Mouse (Mus musculus): ENCODE measurements around the gene Rrm1. TPM values are rescaled to one million over a fixed set of nuclear protein-coding genes. Genes with fewer than 3 reads are reported as not detected.
"Not testable (repeated sequence)": the region's sequence is repeated elsewhere in the genome, so short reads cannot be mapped to it uniquely, and the experiment has no call there.

Rrm1 gene
- polyA plus RNA-seq, 1 experiment from 2014 or later: 169 TPM

GRCm38 (mm10) chr7:102486105-102486504 lies 44.6 kb downstream of the Rrm1 start:
- WGBS: 77% methylated on average over 1 of the region's 1 CpGs
- Histone ChIP-seq H3K4me2 (replicated peaks; ENCODE audit: low read depth, low read length) (no peak overlapping the region), H3K36me3 (ENCODE audit: insufficient read depth, low read length) (no peaks in the 10 kb centered on the region), H3K9me3 (ENCODE audit: low read length) (no peaks in the 10 kb centered on the region), H3K27ac (ENCODE audit: low read length) (no peak overlapping the region), H3K27me3 (ENCODE audit: insufficient read depth, low read length) (no peaks in the 10 kb centered on the region), H3K4me3 (ENCODE audit: low read length) (no peak overlapping the region), H3K4me1 (ENCODE audit: insufficient read depth, low read length) (no peaks in the 10 kb centered on the region; the same call in 1 of the 2 replicates), H3K9ac (replicated peaks; ENCODE audit: low read length) (no peak overlapping the region)
- ATAC-seq (ENCODE audit: low FRiP score, low TSS enrichment): no peak

GRCm38 (mm10) chr7:102488161-102488560 lies 46.7 kb downstream of the Rrm1 start, which contains the start of gene Olfr544:
Olfr544 (minus strand) TSS chr7:102488313.
- 15% methylated on average over 1 of the region's 1 CpGs for WGBS
- Histone ChIP-seq H3K9me3 (ENCODE audit: low read length) (no peaks in the 10 kb centered on the region), H3K27ac (ENCODE audit: low read length) (no peak within 1 kb of the TSS), H3K4me3 (ENCODE audit: low read length) (no peak within 1 kb of the TSS), H3K4me2 (replicated peaks; ENCODE audit: low read depth, low read length) (no peak within 1 kb of the TSS), H3K36me3 (ENCODE audit: insufficient read depth, low read length) (no peaks in the 10 kb centered on the region), H3K27me3 (ENCODE audit: insufficient read depth, low read length) (no peaks in the 10 kb centered on the region), H3K4me1 (ENCODE audit: insufficient read depth, low read length) (no peaks in the 10 kb centered on the region), H3K9ac (replicated peaks; ENCODE audit: low read length) (no peak within 1 kb of the TSS)
- no peak for ATAC-seq (ENCODE audit: low FRiP score, low TSS enrichment)

- H3K4me3 ChIP-seq (ENCODE audit: low read length); H3K36me3 ChIP-seq (ENCODE audit: insufficient read depth, low read length); H3K4me2 ChIP-seq (replicated peaks; ENCODE audit: low read depth, low read length); H3K27me3 ChIP-seq (ENCODE audit: insufficient read depth, low read length); H3K27ac ChIP-seq (ENCODE audit: low read length); ATAC-seq (ENCODE audit: low FRiP score, low TSS enrichment); H3K9me3 ChIP-seq (ENCODE audit: low read length); H3K9ac ChIP-seq (replicated peaks; ENCODE audit: low read length); H3K4me1 ChIP-seq (ENCODE audit: insufficient read depth, low read length): not testable (repeated sequence)
- WGBS: 56% methylated on average over 7 of the region's 7 CpGs
Observed at GRCm38 (mm10) chr7:102494416-102494815, 52.9 kb downstream of the Rrm1 start.

GRCm38 (mm10) chr7:102499473-102499872 lies 58.0 kb downstream of the Rrm1 start, which contains the start of gene Olfr545:
Olfr545 (minus strand) TSS chr7:102499573.
- Histone ChIP-seq H3K27me3 (ENCODE audit: insufficient read depth, low read length) (no peaks in the 10 kb centered on the region), H3K9me3 (ENCODE audit: low read length) (no peaks in the 10 kb centered on the region), H3K4me1 (ENCODE audit: insufficient read depth, low read length) (no peaks in the 10 kb centered on the region), H3K36me3 (ENCODE audit: insufficient read depth, low read length) (no peaks in the 10 kb centered on the region), H3K9ac (replicated peaks; ENCODE audit: low read length) (no peak within 1 kb of the TSS), H3K4me3 (ENCODE audit: low read length) (no peak within 1 kb of the TSS), H3K4me2 (replicated peaks; ENCODE audit: low read depth, low read length) (no peak within 1 kb of the TSS), H3K27ac (ENCODE audit: low read length) (no peak within 1 kb of the TSS)
- WGBS: 60% methylated on average over 3 of the region's 3 CpGs
- no peak for ATAC-seq (ENCODE audit: low FRiP score, low TSS enrichment)

GRCm38 (mm10) chr7:102501986-102502385 lies 60.5 kb downstream of the Rrm1 start:
- no peak overlapping the region for H3K9ac ChIP-seq (replicated peaks; ENCODE audit: low read length)
- no peak overlapping the region for H3K4me3 ChIP-seq (ENCODE audit: low read length)
- H3K4me1 ChIP-seq (ENCODE audit: insufficient read depth, low read length): no peaks in the 10 kb centered on the region
- 67% methylated on average over 5 of the region's 5 CpGs for WGBS
- no peak for ATAC-seq (ENCODE audit: low FRiP score, low TSS enrichment)
- no peaks in the 10 kb centered on the region for H3K36me3 ChIP-seq (ENCODE audit: insufficient read depth, low read length)
- no peak overlapping the region for H3K4me2 ChIP-seq (replicated peaks; ENCODE audit: low read depth, low read length)
- H3K27me3 ChIP-seq (ENCODE audit: insufficient read depth, low read length): no peaks in the 10 kb centered on the region
- H3K9me3 ChIP-seq (ENCODE audit: low read length): no peaks in the 10 kb centered on the region
- H3K27ac ChIP-seq (ENCODE audit: low read length): no peak overlapping the region

GRCm38 (mm10) chr7:102506848-102507247 lies 65.4 kb downstream of the Rrm1 start:
- no peaks in the 10 kb centered on the region for H3K9me3 ChIP-seq (ENCODE audit: low read length)
- H3K27ac ChIP-seq (ENCODE audit: low read length): no peak overlapping the region
- 47% methylated on average over 3 of the region's 3 CpGs for WGBS
- no peak overlapping the region for H3K9ac ChIP-seq (replicated peaks; ENCODE audit: low read length)
- H3K4me2 ChIP-seq (replicated peaks; ENCODE audit: low read depth, low read length): no peak overlapping the region
- H3K36me3 ChIP-seq (ENCODE audit: insufficient read depth, low read length): no peaks in the 10 kb centered on the region
- peak; percentile 86 for ATAC-seq (ENCODE audit: low FRiP score, low TSS enrichment)
- H3K4me3 ChIP-seq (ENCODE audit: low read length): no peak overlapping the region
- H3K4me1 ChIP-seq (ENCODE audit: insufficient read depth, low read length): no peaks in the 10 kb centered on the region
- 0 out of 2 replicates have a peak, but pooled peaks cover 4% of the 10 kb centered on the region for H3K27me3 ChIP-seq (ENCODE audit: insufficient read depth, low read length)

GRCm38 (mm10) chr7:102508066-102508465 lies 66.6 kb downstream of the Rrm1 start:
- 0 out of 2 replicates have a peak, but pooled peaks cover 4% of the 10 kb centered on the region for H3K27me3 ChIP-seq (ENCODE audit: insufficient read depth, low read length)
- H3K4me2 ChIP-seq (replicated peaks; ENCODE audit: low read depth, low read length): no peak overlapping the region
- no peaks in the 10 kb centered on the region for H3K9me3 ChIP-seq (ENCODE audit: low read length)
- no peak for ATAC-seq (ENCODE audit: low FRiP score, low TSS enrichment)
- no peak overlapping the region for H3K4me3 ChIP-seq (ENCODE audit: low read length)
- no peaks in the 10 kb centered on the region for H3K4me1 ChIP-seq (ENCODE audit: insufficient read depth, low read length)
- H3K9ac ChIP-seq (replicated peaks; ENCODE audit: low read length): no peak overlapping the region
- H3K36me3 ChIP-seq (ENCODE audit: insufficient read depth, low read length): no peaks in the 10 kb centered on the region
- 88% methylated on average over 9 of the region's 9 CpGs for WGBS
- no peak overlapping the region for H3K27ac ChIP-seq (ENCODE audit: low read length)

- Histone ChIP-seq H3K27me3 (ENCODE audit: insufficient read depth, low read length) (0 out of 2 replicates have a peak, but pooled peaks cover 6% of the 10 kb centered on the region), H3K9ac (replicated peaks; ENCODE audit: low read length) (no peak overlapping the region), H3K4me1 (ENCODE audit: insufficient read depth, low read length) (no peaks in the 10 kb centered on the region), H3K36me3 (ENCODE audit: insufficient read depth, low read length) (no peaks in the 10 kb centered on the region), H3K27ac (ENCODE audit: low read length) (no peak overlapping the region), H3K4me2 (replicated peaks; ENCODE audit: low read depth, low read length) (no peak overlapping the region), H3K4me3 (ENCODE audit: low read length) (no peak overlapping the region), H3K9me3 (ENCODE audit: low read length) (no peaks in the 10 kb centered on the region)
- ATAC-seq (ENCODE audit: low FRiP score, low TSS enrichment): no peak
- 81% methylated on average over 6 of the region's 6 CpGs for WGBS
Observed at GRCm38 (mm10) chr7:102508666-102509065, 67.2 kb downstream of the Rrm1 start.

- 80% methylated on average over 7 of the region's 7 CpGs for WGBS
- no peak overlapping the region for H3K27ac ChIP-seq (ENCODE audit: low read length)
Observed at GRCm38 (mm10) chr7:102509726-102510125, 68.2 kb downstream of the Rrm1 start.

GRCm38 (mm10) chr7:102511927-102512326 lies 70.4 kb downstream of the Rrm1 start:
- WGBS: 93% methylated on average over 10 of the region's 10 CpGs
- Histone ChIP-seq H3K9me3 (ENCODE audit: low read length) (no peaks in the 10 kb centered on the region), H3K9ac (replicated peaks; ENCODE audit: low read length) (no peak overlapping the region)

More at GRCm38 (mm10) chr7:102509726-102510125, 68.2 kb downstream of the Rrm1 start:
- H3K4me2 ChIP-seq (replicated peaks; ENCODE audit: low read depth, low read length): no peak overlapping the region
- no peaks in the 10 kb centered on the region for H3K9me3 ChIP-seq (ENCODE audit: low read length)
- no peaks in the 10 kb centered on the region for H3K4me1 ChIP-seq (ENCODE audit: insufficient read depth, low read length)
- no peak overlapping the region for H3K9ac ChIP-seq (replicated peaks; ENCODE audit: low read length)
- no peak for ATAC-seq (ENCODE audit: low FRiP score, low TSS enrichment)
- no peak overlapping the region for H3K4me3 ChIP-seq (ENCODE audit: low read length)
- no peaks in the 10 kb centered on the region for H3K36me3 ChIP-seq (ENCODE audit: insufficient read depth, low read length)
- H3K27me3 ChIP-seq (ENCODE audit: insufficient read depth, low read length): peaks cover 11% of the 10 kb centered on the region; the same call in 1 of the 2 replicates

More at GRCm38 (mm10) chr7:102511927-102512326, 70.4 kb downstream of the Rrm1 start:
- no peak for ATAC-seq (ENCODE audit: low FRiP score, low TSS enrichment)
- Histone ChIP-seq H3K27ac (ENCODE audit: low read length) (no peak overlapping the region), H3K36me3 (ENCODE audit: insufficient read depth, low read length) (no peaks in the 10 kb centered on the region), H3K27me3 (ENCODE audit: insufficient read depth, low read length) (peaks cover 11% of the 10 kb centered on the region; the same call in 1 of the 2 replicates), H3K4me2 (replicated peaks; ENCODE audit: low read depth, low read length) (no peak overlapping the region), H3K4me3 (ENCODE audit: low read length) (no peak overlapping the region), H3K4me1 (ENCODE audit: insufficient read depth, low read length) (no peaks in the 10 kb centered on the region)

Data from kidney, embryonic 16.5 days (tissue).